Mouse (Mus musculus) G1E (cell line): ENCODE results near the gene 4933402J07Rik.

Source experiments
- CTCF ChIP-seq: IDR thresholded peaks from 2 replicates; pipeline ENCODE4 v1.5.1; 2012; ENCODE audit warnings: low read depth, low read length, inconsistent platforms, mixed read lengths
- GATA1 ChIP-seq: IDR thresholded peaks from 2 replicates; pipeline ENCODE4 v1.6.1; 2012; ENCODE audit warnings: borderline replicate concordance, low read length, inconsistent platforms, mixed read lengths
- GATA2 ChIP-seq: IDR thresholded peaks from 2 replicates; pipeline ENCODE4 v1.6.1; 2012; ENCODE audit warnings: low read depth, low read length, inconsistent platforms, borderline replicate concordance
- POLR2AphosphoS5 ChIP-seq: IDR thresholded peaks from 2 replicates; pipeline ENCODE4 v1.6.1; 2012; ENCODE audit warnings: low read depth, low read length, inconsistent platforms; ENCODE audit not compliant: insufficient replicate concordance
- TAL1 ChIP-seq: conservative IDR thresholded peaks from 2 replicates; pipeline ENCODE4 v1.6.1; 2012; ENCODE audit warnings: low read depth, low read length, inconsistent platforms, mixed read lengths

DNA sequence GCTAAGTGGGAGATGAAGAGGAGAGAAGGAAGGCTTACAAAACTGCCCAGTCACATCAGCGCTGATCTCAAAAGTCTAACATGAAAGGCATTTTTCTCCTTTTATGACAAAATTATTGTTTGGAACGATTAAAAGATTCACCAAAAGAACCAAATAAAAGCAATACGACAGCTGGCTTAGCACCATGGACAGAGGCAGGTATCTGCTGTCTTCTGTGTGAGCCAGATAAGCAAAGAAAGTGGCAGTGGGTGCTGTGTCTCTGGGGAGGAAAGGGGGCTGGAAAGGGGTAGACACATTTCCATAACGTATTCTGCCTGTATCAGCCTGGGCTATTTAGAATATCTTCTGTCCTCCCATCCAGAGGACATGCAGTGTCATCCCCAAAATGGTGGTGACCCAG is 32.5 kb upstream of the 4933402J07Rik start:
- TF ChIP-seq GATA1 (no peak), CTCF (no peak), TAL1 (no peak), GATA2 (no peak), POLR2AphosphoS5 (no peak)
